8 mouse cellular contexts compared by ENCODE assay signal in genomic region chr9:106787979-106788811, GRCm38 (mm10). TPM values are rescaled to one million over a fixed set of nuclear protein-coding genes. Genes with fewer than 3 reads are reported as not detected.
DNase-seq lines count a peak whose midpoint lies in the region; ATAC-seq and TF ChIP-seq lines count a peak whose summit lies in the region.

No protein-coding gene starts in this region.

- H3K36me3 ChIP-seq in ES-Bruce4 (ENCODE audit: control insufficient read depth, insufficient read depth, low read length, poor library complexity, severe bottlenecking) = no peaks in the 10 kb centered on the region
- H3K36me3 ChIP-seq in liver, embryonic 11.5 days (ENCODE audit: control insufficient read depth, insufficient read depth, low read length) = no peaks in the 10 kb centered on the region
- no peaks in the 10 kb centered on the region for H3K36me3 ChIP-seq in neural tube, embryonic 11.5 days (ENCODE audit: control insufficient read depth, insufficient read depth, low read length)

- intact Hi-C loops in left cerebral cortex, adult 2 months (cut with DNase I) = loop anchor here (2.0 to 5.0 kb wide), 2 partner anchors 33 to 56 kb away; partner anchors contain the start of gene Dcaf1
- intact Hi-C loops in heart, postnatal 36 days (cut with DNase I) = loop anchor here (2.0 kb wide), 1 partner anchor 33 kb away; the partner anchor contains the start of gene Dcaf1

- H3K4me3 ChIP-seq in left cerebral cortex, adult 2 months = peak overlapping the region; percentile 95
- peak overlapping the region; percentile 83 for H3K4me3 ChIP-seq in ES-Bruce4 (ENCODE audit: low read depth, low read length)
- peak overlapping the region; percentile 98 for H3K4me3 ChIP-seq in liver, embryonic 11.5 days (ENCODE audit: low read depth, low read length)
- H3K4me3 ChIP-seq in neural tube, embryonic 11.5 days (ENCODE audit: low read depth, low read length) = peak overlapping the region; percentile 99

- H3K27me3 ChIP-seq in ES-Bruce4 (ENCODE audit: control insufficient read depth, insufficient read depth, low read length, poor library complexity, severe bottlenecking) = no peaks in the 10 kb centered on the region
- no peaks in the 10 kb centered on the region for H3K27me3 ChIP-seq in liver, embryonic 11.5 days (replicated peaks; ENCODE audit: control insufficient read depth, insufficient read depth, low read length)
- no peaks in the 10 kb centered on the region for H3K27me3 ChIP-seq in neural tube, embryonic 11.5 days (ENCODE audit: control insufficient read depth, insufficient read depth, low read length)

- peak overlapping the region; percentile 91 for H3K4me2 ChIP-seq in liver, embryonic 11.5 days
- peak overlapping the region; percentile 88 for H3K4me2 ChIP-seq in neural tube, embryonic 11.5 days (ENCODE audit: low read depth)

- TF ChIP-seq POLR2A in ES-Bruce4 (IDR thresholded peaks at IDR 0.05; ENCODE audit: insufficient read depth, low read length) = no peak

- ATAC-seq in liver, embryonic 11.5 days (replicated peaks; ENCODE audit: low FRiP score) = 0 out of 2 replicates have a peak, but pooled peaks have one; percentile 11
- peak; percentile 49 for ATAC-seq in neural tube, embryonic 11.5 days (ENCODE audit: insufficient read depth, low FRiP score, low TSS enrichment)

- H3K9ac ChIP-seq in ES-Bruce4 (ENCODE audit: low read depth, poor library complexity, severe bottlenecking) = peak overlapping the region; percentile 95
- H3K9ac ChIP-seq in liver, embryonic 11.5 days (ENCODE audit: low read depth, low read length) = peak overlapping the region; percentile 99
- H3K9ac ChIP-seq in neural tube, embryonic 11.5 days (ENCODE audit: low read length) = peak overlapping the region; percentile 99

- peak in 1 of 2 experiments; percentile 11 for DNase-seq in left cerebral cortex, adult 2 months (ENCODE audit: extremely low spot score in 1 of 2, low spot score in 2 of 2)
- DNase-seq in left cerebral cortex, adult 8-10 months (ENCODE audit: low spot score in 2 of 2) = no peak
- DNase-seq in embryo, embryonic 10.5 days (ENCODE audit: low spot score) = peak; percentile 46
- peak; percentile 6 to 10 for DNase-seq in heart, postnatal 36 days
- DNase-seq in liver, embryonic 11.5 days (ENCODE audit: low spot score) = peak; percentile 57
- DNase-seq in neural tube, embryonic 11.5 days (ENCODE audit: low spot score) = peak; percentile 37
- DNase-seq in gastrocnemius, postnatal 25 days = no peak

- no peak for TF ChIP-seq EP300 in ES-Bruce4 (IDR thresholded peaks at IDR 0.05; ENCODE audit: insufficient read depth, low read depth, low read length)

- H3K27ac ChIP-seq in left cerebral cortex, adult 2 months = peak overlapping the region; percentile 92
- no peak overlapping the region for H3K27ac ChIP-seq in ES-Bruce4 (ENCODE audit: insufficient read depth, low read length)
- peak overlapping the region; percentile 81 for H3K27ac ChIP-seq in liver, embryonic 11.5 days (ENCODE audit: low read depth, low read length)
- H3K27ac ChIP-seq in neural tube, embryonic 11.5 days (ENCODE audit: low read depth, low read length) = peak overlapping the region; percentile 84

- H3K4me1 ChIP-seq in ES-Bruce4 (ENCODE audit: control insufficient read depth, insufficient read depth, low read length) = peaks cover 1% of the 10 kb centered on the region
- peaks cover 10% of the 10 kb centered on the region for H3K4me1 ChIP-seq in liver, embryonic 11.5 days (replicated peaks; ENCODE audit: control insufficient read depth, insufficient read depth, low read length)
- peaks cover 10% of the 10 kb centered on the region; the same call in 1 of the 2 replicates for H3K4me1 ChIP-seq in neural tube, embryonic 11.5 days (ENCODE audit: control insufficient read depth, insufficient read depth, low read length)

- WGBS in liver, embryonic 11.5 days = 7% methylated on average over 23 of the region's 23 CpGs
- 8% methylated on average over 23 of the region's 23 CpGs for WGBS in neural tube, embryonic 11.5 days

- TF ChIP-seq CTCF in left cerebral cortex, adult 2 months (IDR thresholded peaks at IDR 0.05) = no peak
- TF ChIP-seq CTCF in ES-Bruce4 (IDR thresholded peaks at IDR 0.05; ENCODE audit: low read depth, low read length) = no peak

- no peaks in the 10 kb centered on the region for H3K9me3 ChIP-seq in ES-Bruce4 (replicated peaks; ENCODE audit: control insufficient read depth, insufficient read depth, low read length, poor library complexity, severe bottlenecking)
- no peaks in the 10 kb centered on the region for H3K9me3 ChIP-seq in liver, embryonic 11.5 days (ENCODE audit: control insufficient read depth, low read length)
- H3K9me3 ChIP-seq in neural tube, embryonic 11.5 days (ENCODE audit: control insufficient read depth, low read length) = no peaks in the 10 kb centered on the region

RNA-seq across cellular contexts. Expression of gene Rad54l2, which starts 0.8 kb away (rescaled TPM):
- total RNA-seq in left cerebral cortex, adult 2 months (2021) = 10 to 100 TPM; 17.6 to 18.0 TPM
- total RNA-seq in left cerebral cortex, adult 8-10 months (2022) = 10 to 100 TPM; 15.9 to 17.9 (median 17.0) TPM
- 34.6 and 38.8 TPM in 2 replicates for polyA plus RNA-seq in ES-Bruce4 (2011; ENCODE audit: insufficient read depth, insufficient read length, low read depth, missing spikeins)
- total RNA-seq in heart, postnatal 36 days (2021) = 10 to 100 TPM in 1 of 2 experiments, 1 to 10 TPM in 1; 9.1 to 10.2 TPM
- polyA plus RNA-seq in liver, embryonic 11.5 days (2014; fragmentation: Nextera tagmentation; extraction: Ambion mirVana) = 4.0 and 4.5 TPM in 2 replicates
- polyA plus RNA-seq in neural tube, embryonic 11.5 days (2014; fragmentation: Nextera tagmentation; extraction: Ambion mirVana) = 6.1 and 7.4 TPM in 2 replicates
- 1 to 10 TPM; 5.7 to 5.8 TPM for total RNA-seq in gastrocnemius, postnatal 25 days (2021)

RNA-seq across cellular contexts. Expression of gene Dcaf1, which starts 33.5 kb away (rescaled TPM):
- 10 to 100 TPM; 31.7 to 38.1 TPM for total RNA-seq in left cerebral cortex, adult 2 months (2021)
- total RNA-seq in left cerebral cortex, adult 8-10 months (2022) = 10 to 100 TPM; 29.7 to 34.9 (median 32.1) TPM
- polyA plus RNA-seq in ES-Bruce4 (2011; ENCODE audit: insufficient read depth, insufficient read length, low read depth, missing spikeins) = 65.9 and 70.7 TPM in 2 replicates
- total RNA-seq in heart, postnatal 36 days (2021) = 10 to 100 TPM; 22.4 to 30.8 TPM
- polyA plus RNA-seq in liver, embryonic 11.5 days (2014; fragmentation: Nextera tagmentation; extraction: Ambion mirVana) = 35.5 and 45.4 TPM in 2 replicates
- 32.0 and 34.0 TPM in 2 replicates for polyA plus RNA-seq in neural tube, embryonic 11.5 days (2014; fragmentation: Nextera tagmentation; extraction: Ambion mirVana)
- 10 to 100 TPM; 14.2 to 15.8 TPM for total RNA-seq in gastrocnemius, postnatal 25 days (2021)

Comparison
In these comparisons a context has a peak if more than half of its experiments do, and no peak if none do; other contexts are left out.
1. DNase-seq: peak in embryo, embryonic 10.5 days (single experiment), heart, postnatal 36 days (2 of 2), liver, embryonic 11.5 days (single experiment) and neural tube, embryonic 11.5 days (single experiment); none in left cerebral cortex, adult 8-10 months (0 of 2) and gastrocnemius, postnatal 25 days (single experiment).
2. Peak in every context shown above with its lines, with median percentiles within 50 percentile points of each other: H3K4me3 ChIP-seq and H3K9ac ChIP-seq.